Mouse (Mus musculus) fibroblast of lung, adult 2 months (primary cell): ENCODE measurements around the gene Ramp3.

Experiments used
- DNase-seq: peaks from one replicate; pipeline ENCODE4 v3.0.0-alpha.2; 2011; ENCODE audit warnings: low read depth

Gene Ramp3

DNA sequence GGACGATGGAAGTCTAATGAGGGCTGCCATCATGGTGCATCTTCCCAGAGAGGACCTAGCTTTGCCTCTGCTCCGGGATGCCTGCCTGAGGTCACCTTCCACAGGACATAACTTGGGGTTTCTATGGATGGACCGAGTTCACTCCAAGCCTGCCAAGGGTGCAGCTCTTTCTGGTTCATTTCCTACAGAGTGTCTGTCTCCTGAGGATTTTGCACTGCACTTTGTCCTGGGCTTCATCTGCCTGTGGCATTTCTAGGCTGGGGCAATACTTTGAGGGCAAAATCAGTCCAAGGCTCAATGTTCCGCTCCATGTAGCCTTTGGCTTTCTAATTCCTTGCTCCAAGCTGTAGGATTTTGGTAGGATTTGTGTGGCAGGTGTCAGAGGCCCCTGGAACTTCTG lies 12.5 kb downstream of the Ramp3 start:
- no peak for DNase-seq

DNA sequence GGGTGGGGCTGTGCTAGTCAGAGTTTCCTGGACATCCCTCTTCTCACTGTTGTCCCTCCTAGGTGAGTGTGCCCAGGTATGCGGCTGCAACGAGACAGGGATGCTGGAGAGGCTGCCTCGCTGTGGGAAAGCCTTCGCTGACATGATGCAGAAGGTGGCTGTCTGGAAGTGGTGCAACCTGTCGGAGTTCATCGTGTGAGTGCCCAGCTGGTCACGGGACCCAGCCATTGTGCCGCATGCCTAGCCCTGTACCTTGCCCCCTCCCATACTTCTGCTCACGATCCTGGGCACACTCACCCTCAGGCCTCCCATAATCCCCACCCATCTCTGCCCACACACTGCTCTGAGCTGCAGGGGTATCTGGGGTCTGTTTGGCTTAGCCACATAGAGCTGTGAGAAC lies 16.4 kb downstream of the Ramp3 start:
- DNase-seq, result no peak

DNA sequence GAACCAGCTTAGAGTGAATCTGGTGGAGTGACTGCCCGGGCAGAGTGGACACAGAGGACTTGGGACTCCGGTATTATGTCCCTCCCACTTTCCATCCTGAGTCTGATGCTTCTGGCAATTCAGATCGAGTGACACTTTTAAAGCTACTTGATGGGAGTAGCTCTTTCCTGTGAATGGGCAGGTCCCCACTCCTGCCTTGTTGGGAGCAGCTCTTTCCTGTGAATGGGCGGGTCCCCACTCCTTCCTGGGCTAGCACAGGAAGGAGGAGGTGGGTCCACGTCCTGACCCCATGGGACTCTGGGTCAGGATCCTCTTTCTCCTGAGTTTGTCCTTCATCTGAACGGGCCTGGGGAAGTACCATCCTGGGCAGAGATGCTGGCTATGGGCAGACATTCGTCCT lies 17.1 kb downstream of the Ramp3 start:
- no peak for DNase-seq

DNA sequence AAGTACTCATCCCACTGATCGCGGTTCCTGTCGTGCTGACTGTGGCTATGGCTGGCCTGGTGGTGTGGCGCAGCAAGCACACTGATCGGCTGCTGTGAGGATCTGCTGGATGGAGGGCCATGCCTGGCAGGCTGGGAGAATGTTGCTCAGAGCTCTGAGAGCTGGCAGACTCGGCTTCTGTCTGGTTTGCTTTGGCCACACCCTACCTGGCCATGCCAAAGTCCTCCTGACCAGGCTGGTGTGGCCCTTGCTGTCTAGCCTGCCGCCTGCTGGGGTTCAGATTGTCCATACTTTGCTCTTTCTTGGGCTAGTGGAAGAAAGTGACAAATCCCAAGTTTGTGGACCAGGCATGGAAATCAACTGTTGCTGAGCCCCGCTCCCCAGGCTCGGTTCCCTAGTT lies 18.3 kb downstream of the Ramp3 start:
- no peak for DNase-seq

DNA sequence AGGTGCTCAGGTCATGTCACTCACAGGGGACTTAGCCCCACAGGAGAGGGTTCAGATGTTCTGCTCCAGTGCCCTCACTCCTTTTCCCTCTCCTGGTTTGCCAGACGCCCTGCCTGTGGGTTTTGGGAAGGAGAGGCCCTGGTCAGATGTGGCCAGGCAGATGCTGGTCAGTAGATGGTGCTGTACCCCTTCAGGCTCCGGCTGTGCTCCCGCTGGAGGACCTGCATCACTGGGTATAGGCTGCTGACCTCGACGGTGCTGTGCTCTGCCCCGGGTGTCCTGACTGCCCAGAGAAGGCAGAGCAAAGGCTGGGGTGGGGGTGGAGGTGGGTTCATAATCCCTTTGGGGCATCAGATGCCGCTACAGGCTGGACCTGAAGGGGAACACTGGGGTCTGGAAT lies 19.2 kb downstream of the Ramp3 start:
- no peak for DNase-seq

DNA sequence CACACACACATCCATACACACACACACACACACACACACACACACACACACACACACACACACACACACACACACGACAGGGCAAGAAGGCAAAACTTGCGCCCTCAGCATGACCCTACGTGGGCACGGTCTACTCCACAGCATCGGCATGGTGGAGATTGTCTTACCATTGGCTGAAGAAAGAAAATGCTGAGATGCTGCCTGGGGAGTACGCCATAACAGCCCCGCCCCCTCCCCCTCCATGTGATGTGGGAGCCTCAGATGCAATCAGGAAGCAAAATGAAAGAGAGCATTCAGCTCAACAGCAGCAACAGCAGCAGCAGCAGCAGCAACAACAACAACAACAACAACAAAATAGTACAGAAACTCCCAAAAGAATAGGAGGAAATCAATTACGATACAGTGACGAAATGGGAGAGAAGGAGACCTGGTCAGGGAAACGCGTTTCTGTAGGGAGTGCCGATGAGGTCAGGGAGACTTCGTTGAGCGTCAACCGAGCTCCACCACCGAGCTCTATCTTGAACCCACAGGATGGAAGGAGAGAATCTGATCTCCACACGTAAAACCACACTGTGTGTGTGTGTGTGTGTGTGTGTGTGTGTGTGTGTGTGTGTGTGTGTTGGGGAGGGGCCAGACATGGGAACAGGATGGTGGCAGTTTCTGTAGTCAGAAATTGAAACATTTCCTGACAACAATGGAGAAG lies 21.5 kb downstream of the Ramp3 start:
- DNase-seq, result no peak

DNA sequence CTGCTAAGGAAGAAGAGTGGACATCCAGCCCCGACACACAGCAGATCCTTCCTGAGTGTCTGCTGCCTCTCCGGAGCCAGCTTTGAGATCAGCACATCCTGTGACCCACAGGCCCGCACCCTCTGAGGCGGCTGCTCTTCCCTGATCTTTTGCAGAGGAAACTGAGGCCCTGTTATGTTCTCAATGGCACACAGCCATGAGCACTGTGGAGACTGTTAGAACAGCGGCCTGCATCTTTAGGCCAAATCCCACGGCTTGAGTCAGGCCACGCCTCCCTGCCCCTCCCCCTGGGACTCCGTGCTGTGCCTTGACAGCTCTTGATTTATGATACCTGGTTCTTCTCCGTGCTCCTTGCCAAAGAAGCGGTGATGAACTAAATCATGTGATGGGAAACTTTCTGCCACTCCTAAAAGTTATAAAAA lies 22.1 kb downstream of the Ramp3 start:
- DNase-seq, result no peak

DNA sequence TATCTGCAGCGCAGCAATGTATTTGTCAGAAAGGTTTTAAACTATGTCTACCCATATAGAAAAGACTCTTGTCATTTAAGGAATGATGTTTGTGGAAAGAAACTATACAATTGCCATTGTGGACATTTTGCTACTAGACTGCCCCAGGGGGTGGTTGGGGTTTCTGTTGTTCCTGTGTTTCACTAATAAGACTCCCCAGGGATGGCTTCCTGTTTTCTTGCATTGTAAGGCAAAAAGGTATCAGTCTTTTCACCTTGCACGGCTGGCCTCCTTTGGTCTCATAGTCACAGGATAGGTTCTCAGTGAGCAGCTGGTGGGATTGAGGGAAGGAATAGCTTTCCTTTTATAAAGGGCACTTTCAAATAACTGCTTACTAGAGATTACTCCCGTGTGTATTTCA lies 26.4 kb downstream of the Ramp3 start:
- no peak for DNase-seq

DNA sequence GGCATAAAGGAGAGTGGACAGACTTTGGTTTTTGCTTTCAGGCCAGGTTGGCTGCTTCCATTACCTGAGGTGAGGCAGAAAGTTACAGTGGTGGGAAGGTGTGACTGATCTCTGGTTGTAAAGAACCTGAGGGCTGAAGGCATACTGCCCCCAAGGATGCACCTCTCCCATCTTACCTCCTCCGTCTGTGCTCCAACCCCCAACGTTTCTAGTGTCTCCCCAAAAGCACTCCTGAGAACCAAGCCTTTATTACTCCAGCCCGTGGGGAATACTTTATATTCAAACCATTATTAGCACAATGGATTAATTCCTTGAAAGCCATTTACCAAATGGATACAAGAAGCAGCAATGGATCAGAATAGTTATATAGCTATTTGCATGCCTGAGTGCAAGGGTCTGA lies 30.6 kb downstream of the Ramp3 start:
- no peak for DNase-seq

DNA sequence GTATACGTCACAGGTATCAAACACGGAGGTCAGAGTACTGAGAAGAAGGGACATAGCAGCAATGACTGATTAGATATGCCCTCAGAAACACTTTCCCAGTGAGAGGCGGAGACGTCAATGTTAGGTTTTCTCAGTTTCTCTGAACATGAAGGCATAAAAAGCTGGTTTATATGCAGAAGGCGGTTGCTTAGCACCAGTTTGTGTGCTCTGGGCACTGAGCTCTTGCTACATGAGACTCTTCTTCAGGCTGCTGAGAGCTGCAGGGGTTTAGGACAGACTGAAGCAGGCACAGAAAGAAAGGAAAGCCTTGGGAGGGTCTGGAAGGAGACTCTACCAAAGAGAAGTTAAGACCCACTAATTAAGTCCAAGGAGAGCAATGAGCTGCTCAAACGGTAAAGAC lies 34.0 kb downstream of the Ramp3 start:
- no peak for DNase-seq

DNA sequence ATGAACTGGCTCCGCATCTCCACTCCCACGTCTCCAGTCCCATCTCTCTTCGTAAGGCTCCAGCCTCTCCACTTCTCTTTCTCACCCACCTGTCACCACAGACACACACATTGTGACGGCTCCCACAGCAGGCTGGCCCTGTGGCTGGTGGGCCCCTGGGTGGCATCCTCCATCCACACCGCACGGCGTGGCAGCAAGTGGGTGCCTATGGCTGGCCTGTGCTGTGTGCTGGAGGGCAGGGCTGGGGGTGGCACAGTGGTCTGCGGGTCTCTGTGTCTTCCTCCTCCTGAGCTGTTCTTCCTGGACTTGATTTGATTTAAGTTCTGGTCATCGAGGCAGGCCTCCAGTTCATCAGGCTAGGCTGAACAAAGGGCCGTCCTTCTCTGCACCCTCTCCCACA lies 35.8 kb downstream of the Ramp3 start:
- no peak for DNase-seq

DNA sequence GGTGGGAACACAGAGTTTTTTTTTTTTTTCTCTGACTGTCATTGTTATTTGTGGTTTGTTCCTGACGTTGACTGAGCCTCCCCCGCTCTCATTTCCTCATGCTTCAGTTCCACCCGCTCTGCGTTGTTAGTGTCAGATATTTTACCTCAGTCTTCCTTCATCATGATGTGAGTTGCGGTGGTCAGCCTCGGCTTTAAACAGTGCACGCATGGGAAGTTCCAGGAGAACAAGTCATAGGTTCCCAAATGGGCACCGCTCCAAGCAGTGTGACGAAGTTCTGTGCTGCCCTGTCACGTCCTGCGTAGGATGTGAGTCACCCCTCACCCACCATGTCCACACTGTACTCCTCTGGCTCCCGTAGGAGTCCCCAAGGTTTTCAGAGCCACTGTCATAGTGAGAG lies 36.9 kb downstream of the Ramp3 start:
- peak; percentile 53 for DNase-seq

DNA sequence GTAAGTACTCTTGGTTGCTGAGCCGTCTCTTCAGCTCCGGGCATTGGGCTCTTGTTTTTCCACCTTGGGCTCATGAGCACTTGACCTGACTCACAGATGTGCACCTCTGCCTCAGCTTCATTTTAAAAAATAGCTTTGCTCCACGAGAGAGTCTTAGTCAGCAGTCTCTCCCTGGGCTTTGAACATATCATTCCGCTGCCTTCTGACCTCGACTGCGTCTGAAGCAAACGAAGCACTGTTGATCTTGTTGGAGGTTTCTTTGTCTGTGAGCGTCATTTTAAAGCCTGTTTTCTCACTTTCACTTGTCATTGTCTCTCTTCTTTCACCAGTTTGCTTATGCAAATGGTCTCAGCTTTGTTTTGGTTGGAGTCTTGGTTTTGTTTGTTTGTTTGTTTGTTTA lies 38.2 kb downstream of the Ramp3 start:
- no peak for DNase-seq

DNA sequence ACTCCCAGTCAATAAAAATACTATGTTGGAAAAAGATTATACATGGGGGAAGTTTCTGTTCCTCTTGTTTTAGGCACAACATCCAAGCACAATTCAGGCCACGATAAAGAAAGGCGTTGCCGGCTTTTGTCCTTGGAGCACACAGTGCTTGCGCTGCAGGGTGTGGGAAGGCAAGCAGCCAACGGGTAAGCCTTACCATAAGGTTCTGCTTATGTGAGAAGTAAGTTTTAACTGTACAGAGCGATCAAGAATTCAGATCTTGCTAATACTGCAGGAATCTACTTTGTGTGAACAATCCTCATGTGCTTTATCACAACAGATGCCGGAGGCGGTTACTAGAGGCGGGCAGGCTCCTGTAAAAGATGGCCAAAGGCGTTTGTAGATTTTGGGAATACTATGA lies 39.4 kb downstream of the Ramp3 start:
- no peak for DNase-seq

DNA sequence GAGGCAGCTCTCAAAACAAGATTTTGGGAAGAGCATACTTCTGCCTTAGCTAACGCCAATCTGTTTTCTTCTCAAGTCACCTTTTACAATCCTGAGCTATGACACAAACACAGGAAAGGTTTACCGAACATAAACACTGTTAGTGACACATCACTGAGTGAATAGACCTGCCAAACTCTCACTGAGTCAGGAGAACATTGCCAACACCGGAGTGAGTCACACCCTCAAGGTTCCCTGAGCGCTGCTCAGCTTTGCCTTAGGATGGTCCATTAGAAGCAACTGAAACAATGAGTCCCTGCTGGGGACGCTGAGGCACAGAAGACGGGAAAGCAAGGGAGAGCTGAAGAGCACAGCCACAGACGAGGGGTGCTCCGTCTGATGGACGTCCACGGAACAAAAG lies 40.0 kb downstream of the Ramp3 start:
- peak; percentile 60 for DNase-seq

DNA sequence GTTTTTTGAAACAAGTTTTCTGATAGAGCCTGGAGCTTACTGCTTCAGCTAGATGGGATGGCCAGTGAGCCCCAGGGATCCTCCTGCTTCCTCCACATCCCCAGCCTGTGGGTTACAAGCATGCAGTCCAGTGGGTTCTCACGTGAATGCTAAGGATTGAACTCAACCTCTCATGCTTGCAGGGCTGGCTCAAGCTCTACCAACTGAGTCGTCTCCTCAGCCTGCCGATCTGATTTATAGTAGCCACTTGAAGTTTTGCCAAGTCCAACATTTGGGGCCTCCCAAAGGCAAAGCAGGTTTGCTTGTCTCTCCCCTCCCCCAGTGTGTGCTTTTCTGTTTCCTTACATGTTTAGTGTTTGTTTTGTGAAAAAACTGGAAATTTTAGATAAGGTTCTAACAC lies 43.9 kb downstream of the Ramp3 start:
- DNase-seq, result no peak

DNA sequence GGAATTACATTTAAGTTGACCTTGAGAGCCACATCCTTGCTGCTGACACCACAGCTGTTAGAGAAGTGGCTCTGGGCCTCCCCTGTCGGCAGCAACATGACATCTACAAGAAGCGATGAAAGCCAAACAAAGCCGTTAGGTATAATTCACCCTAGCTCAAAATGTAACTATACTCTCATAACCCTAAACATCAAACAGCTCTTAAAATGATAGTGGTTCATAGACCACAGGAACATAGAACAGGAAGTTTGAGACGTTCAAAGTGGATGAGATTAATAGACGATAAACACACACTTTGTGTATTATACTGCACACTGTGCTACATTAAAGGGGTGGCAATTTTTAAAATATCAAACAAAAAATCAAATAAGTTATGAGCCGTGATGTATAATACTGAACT lies 46.5 kb downstream of the Ramp3 start:
- DNase-seq, result no peak

DNA sequence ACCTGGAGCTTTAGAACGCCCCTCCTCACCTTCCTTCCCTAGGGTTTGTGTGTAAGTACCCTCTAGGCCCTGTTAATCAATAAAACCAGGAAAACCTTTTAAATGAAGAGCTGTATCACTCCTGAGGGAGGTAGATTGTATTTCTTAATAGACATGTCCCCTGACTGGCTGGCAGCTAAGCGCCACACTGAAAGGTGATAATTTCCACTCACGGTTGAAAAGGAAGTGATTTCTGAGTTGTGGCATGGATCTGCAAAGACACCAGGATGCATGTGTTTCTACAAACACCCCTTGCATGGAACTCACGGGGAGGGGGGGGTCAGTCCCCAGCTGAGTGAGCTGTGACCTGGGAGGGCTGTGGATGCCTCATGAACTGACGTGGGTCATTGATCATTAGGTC lies 47.2 kb downstream of the Ramp3 start:
- no peak for DNase-seq

DNA sequence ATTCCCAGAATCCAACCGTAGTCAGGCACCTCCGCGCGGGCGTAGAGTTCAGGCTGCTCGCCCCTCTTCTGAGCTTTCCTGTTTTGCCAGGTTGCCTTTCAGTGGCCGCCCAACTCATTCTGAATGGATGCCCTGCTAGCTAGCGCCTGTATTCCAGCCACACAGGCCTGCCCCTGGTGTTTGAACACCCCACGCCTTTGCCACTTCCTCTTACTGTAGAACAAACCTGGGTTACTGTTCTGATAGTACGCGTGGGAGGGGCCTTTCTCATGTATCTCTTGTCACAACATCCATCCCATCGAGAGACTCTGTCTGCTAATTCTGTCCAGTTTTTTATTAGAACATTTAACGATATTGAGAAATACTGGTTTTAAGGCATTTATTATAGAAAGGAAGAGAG lies 48.5 kb downstream of the Ramp3 start:
- DNase-seq, result no peak

DNA sequence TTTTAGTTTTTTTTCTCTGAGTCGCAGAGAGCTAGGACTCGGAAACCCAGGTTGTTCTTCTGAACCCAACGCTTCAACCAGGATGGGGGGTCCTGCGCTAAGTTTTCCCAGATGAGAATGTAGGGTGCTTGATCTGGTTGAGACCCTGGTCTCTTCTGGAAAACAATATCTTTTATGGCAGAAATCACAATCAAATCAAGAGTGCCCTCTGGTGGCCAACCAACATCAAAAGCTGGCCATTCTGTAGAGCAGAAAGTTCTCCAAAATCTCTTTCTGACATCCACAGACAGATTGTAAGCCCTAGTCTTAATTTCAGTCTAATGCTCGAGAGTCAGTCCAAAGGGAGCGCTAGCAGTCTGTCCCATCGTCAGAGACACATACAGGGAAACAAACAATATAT lies 50.1 kb downstream of the Ramp3 start:
- DNase-seq, result no peak

DNA sequence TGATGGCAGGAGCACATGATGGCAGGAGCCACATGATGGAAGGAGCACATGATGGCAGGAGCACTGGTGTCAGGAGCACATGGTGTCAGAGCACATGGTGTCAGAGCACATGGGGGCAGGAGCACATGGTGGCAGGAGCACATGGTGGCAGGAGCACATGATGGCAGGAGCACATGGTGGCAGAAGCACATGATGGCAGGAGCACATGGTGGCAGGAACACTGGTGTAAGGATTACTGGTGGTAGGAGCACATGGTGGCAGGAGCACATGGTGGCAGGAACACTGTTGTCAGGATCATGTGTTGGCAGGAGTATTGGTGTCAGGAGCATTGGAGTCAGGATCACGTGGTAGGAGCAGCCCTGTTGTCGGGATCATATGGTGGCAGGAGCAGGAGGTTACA lies 52.1 kb downstream of the Ramp3 start:
- no peak for DNase-seq

DNA sequence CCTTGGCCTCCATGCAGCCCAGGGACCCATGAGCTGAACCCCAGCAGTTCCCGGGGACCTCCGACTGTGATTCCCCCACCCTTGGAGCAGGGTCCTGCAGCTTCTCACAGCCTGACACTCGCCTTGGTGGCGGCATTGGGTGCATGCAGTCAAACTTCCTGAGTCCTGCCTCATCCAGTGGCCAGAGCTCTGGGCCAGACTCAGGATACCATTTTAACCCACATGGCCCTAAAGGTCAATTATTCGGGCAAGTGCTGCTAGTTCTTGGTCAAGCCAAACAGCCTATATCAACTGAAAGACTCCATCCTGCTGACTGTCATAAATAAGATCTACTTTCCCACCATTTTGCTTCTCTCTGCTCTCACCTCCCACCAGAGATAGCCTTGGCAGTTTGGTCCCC lies 62.4 kb downstream of the Ramp3 start:
- no peak for DNase-seq

DNA sequence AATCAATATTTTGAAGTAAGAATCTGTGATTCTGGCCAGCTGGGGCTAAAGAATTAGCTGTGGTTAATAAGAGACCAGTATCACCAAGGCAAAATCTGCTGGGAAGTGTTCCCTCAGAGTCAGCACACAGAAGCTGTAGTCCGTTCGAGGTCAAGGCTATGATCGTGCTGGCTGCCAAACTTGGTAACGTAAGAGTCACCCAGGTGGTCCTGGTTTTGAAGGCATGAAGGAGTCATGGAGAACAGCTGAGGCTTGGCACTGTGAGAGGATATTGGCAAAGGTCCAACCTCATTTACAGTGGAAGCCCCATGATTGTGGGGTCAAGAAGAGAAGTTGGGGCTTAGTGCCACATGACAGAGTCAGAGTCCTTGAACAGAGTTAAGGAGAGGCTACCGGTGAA lies 68.6 kb downstream of the Ramp3 start:
- no peak for DNase-seq
